ENCODE assay signal across 9 mouse cellular contexts in genomic region chrX:93288339-93288738, GRCm38 (mm10). TPM values are rescaled to one million over a fixed set of nuclear protein-coding genes. Genes with fewer than 3 reads are reported as not detected.
A peak's percentile ranks its signal among the peaks of the same experiment; 100 is the strongest.
DNase-seq lines count a peak whose midpoint lies in the region; ATAC-seq and TF ChIP-seq lines count a peak whose summit lies in the region.
"Had no signal": no experiment of that assay in that cellular context is flagged by ENCODE, and none has a peak within 500 bp of the region (broad histone marks: within the 10 kb centered on the region; RNA-seq: fewer than 3 reads in every experiment).

No protein-coding gene starts in this region.

- DNase-seq in kidney, postnatal 36 days, result no peak
- peak; percentile 34 for DNase-seq in embryonic facial prominence, embryonic 10.5 days (ENCODE audit: low spot score)
- DNase-seq in hindbrain, postnatal 0 days (ENCODE audit: low spot score), result no peak
- peak; percentile 30 for DNase-seq in neural tube, embryonic 10.5 days (ENCODE audit: extremely low spot score, low spot score)
- DNase-seq in gastrocnemius, adult 18-20 months (ENCODE audit: low spot score), result no peak
- DNase-seq in urinary bladder, postnatal 25 days (ENCODE audit: low spot score), result no peak

- no peak for TF ChIP-seq CTCF in hindbrain, postnatal 0 days (IDR thresholded peaks at IDR 0.05; ENCODE audit: low read depth)

- H3K36me3 ChIP-seq in kidney, embryonic 16.5 days (ENCODE audit: insufficient read depth, low read length), result no peaks in the 10 kb centered on the region
- no peaks in the 10 kb centered on the region for H3K36me3 ChIP-seq in embryonic facial prominence, embryonic 10.5 days (replicated peaks)
- H3K36me3 ChIP-seq in hindbrain, postnatal 0 days (ENCODE audit: insufficient read depth, low read length), result no peaks in the 10 kb centered on the region

- ATAC-seq in kidney, embryonic 16.5 days (ENCODE audit: low FRiP score, low TSS enrichment), result no peak
- ATAC-seq in hindbrain, postnatal 0 days, result no peak
- ATAC-seq in monocyte, adult 5-6 weeks (replicated peaks; ENCODE audit: insufficient number of reproducible peaks, low FRiP score, low TSS enrichment, poor library complexity, severe bottlenecking), result no peak

- H3K4me2 ChIP-seq in kidney, embryonic 16.5 days (replicated peaks; ENCODE audit: low read depth, low read length), result peak overlapping the region; percentile 55
- H3K4me2 ChIP-seq in hindbrain, postnatal 0 days (ENCODE audit: low read depth, low read length), result peak overlapping the region; percentile 51

- peaks cover 7% of the 10 kb centered on the region for H3K4me1 ChIP-seq in kidney, embryonic 16.5 days (ENCODE audit: insufficient read depth, low read length)
- H3K4me1 ChIP-seq in embryonic facial prominence, embryonic 10.5 days, result peaks cover 8% of the 10 kb centered on the region
- H3K4me1 ChIP-seq in hindbrain, postnatal 0 days (ENCODE audit: insufficient read depth, low read length), result no peaks in the 10 kb centered on the region

- 18% methylated on average over 34 of the region's 37 CpGs for WGBS in kidney, embryonic 16.5 days
- WGBS in embryonic facial prominence, embryonic 10.5 days, result 17% methylated on average over 37 of the region's 37 CpGs
- WGBS in hindbrain, postnatal 0 days, result 33% methylated on average over 18 of the region's 37 CpGs

- H3K27ac ChIP-seq in kidney, embryonic 16.5 days (ENCODE audit: low read length), result no peak overlapping the region
- H3K27ac ChIP-seq in embryonic facial prominence, embryonic 10.5 days (replicated peaks), result no peak overlapping the region
- H3K27ac ChIP-seq in hindbrain, postnatal 0 days, result no peak overlapping the region

- peaks cover 86% of the 10 kb centered on the region for H3K27me3 ChIP-seq in kidney, embryonic 16.5 days (ENCODE audit: insufficient read depth, low read length)
- peaks cover 98% of the 10 kb centered on the region for H3K27me3 ChIP-seq in embryonic facial prominence, embryonic 10.5 days (replicated peaks; ENCODE audit: low read depth, poor library complexity, severe bottlenecking)
- H3K27me3 ChIP-seq in hindbrain, postnatal 0 days (ENCODE audit: insufficient read depth, low read length), result peaks cover 37% of the 10 kb centered on the region

- H3K9ac ChIP-seq in kidney, embryonic 16.5 days (replicated peaks; ENCODE audit: low read length), result no peak overlapping the region
- no peak overlapping the region for H3K9ac ChIP-seq in hindbrain, postnatal 0 days (replicated peaks; ENCODE audit: low read length)

- no peaks in the 10 kb centered on the region for H3K9me3 ChIP-seq in kidney, embryonic 16.5 days (ENCODE audit: low read length)
- no peaks in the 10 kb centered on the region for H3K9me3 ChIP-seq in embryonic facial prominence, embryonic 10.5 days
- 0 out of 2 replicates have a peak, but pooled peaks cover 3% of the 10 kb centered on the region for H3K9me3 ChIP-seq in hindbrain, postnatal 0 days (ENCODE audit: low read length)

- peak overlapping the region; percentile 39 for H3K4me3 ChIP-seq in kidney, embryonic 16.5 days (ENCODE audit: low read length)
- peak overlapping the region; percentile 52 for H3K4me3 ChIP-seq in embryonic facial prominence, embryonic 10.5 days
- peak overlapping the region; percentile 29 for H3K4me3 ChIP-seq in hindbrain, postnatal 0 days (ENCODE audit: low read length)

RNA-seq across cellular contexts. Expression of gene Arx, which starts 2.1 kb away (rescaled TPM):
- polyA plus RNA-seq in kidney, embryonic 16.5 days (2015; fragmentation: Nextera tagmentation; extraction: Ambion mirVana), result 0.08 and 0.15 TPM in 2 replicates
- 2.0 and 2.1 TPM in 2 replicates for polyA plus RNA-seq in embryonic facial prominence, embryonic 10.5 days (2016; fragmentation: Nextera tagmentation; extraction: Ambion mirVana)
- total RNA-seq in hindbrain, postnatal 0 days (2014; rRNA removed), result 1.3 and 2.0 TPM in 2 replicates
- 0.45 and 0.66 TPM in 2 replicates for polyA plus RNA-seq in hindbrain, postnatal 0 days (2015; fragmentation: Nextera tagmentation; extraction: Ambion mirVana)
- under 1 TPM; 0.09 to 0.14 TPM for total RNA-seq in gastrocnemius, adult 18-20 months (2021)
- not detected in 3 replicates for total RNA-seq in monocyte, adult 5-6 weeks (2017)
- total RNA-seq: hematopoietic stem cell, adult 5-6 weeks had no signal

Comparison
In these comparisons a context has a peak if more than half of its experiments do, and no peak if none do; other contexts are left out.
1. DNase-seq: peak in embryonic facial prominence, embryonic 10.5 days (single experiment) and neural tube, embryonic 10.5 days (single experiment); none in kidney, postnatal 36 days (0 of 2), hindbrain, postnatal 0 days (single experiment), gastrocnemius, adult 18-20 months (single experiment) and urinary bladder, postnatal 25 days (single experiment).
2. Peak in every context shown above with its lines, with median percentiles within 50 percentile points of each other: H3K4me3 ChIP-seq.